Mouse (Mus musculus) liver, embryonic 16.5 days (tissue): Measurements from ENCODE around the gene Rnf135. TPM values are rescaled to one million over a fixed set of nuclear protein-coding genes. Genes with fewer than 3 reads are reported as not detected.
A peak's percentile ranks its signal among the peaks of the same experiment; 100 is the strongest.
"Not testable (repeated sequence)": the region's sequence is repeated elsewhere in the genome, so short reads cannot be mapped to it uniquely, and the experiment has no call there.

Source experiments
- ATAC-seq: fragments of 200-750 bp; cut with Nextera tagmentation; 2 replicates; pipeline ENCODE4 v1.8.0; 2017; ENCODE audit warnings: low read depth, mild to moderate bottlenecking, moderate number of reproducible peaks, moderate library complexity
- H3K27ac ChIP-seq: fragments of 300-500 bp; sonication (generic); 2 replicates; pipeline ENCODE4 v1.5.1; 2014; ENCODE audit warnings: mild to moderate bottlenecking, low read length
- H3K27me3 ChIP-seq: fragments of 300-500 bp; sonication (generic); 2 replicates; pipeline ENCODE4 v1.6.1; 2014; ENCODE audit warnings: low read depth, low read length, mixed read lengths; ENCODE audit not compliant: control insufficient read depth, insufficient read depth
- H3K36me3 ChIP-seq: fragments of 300-500 bp; sonication (generic); 2 replicates; pipeline ENCODE4 v1.6.1; 2014; ENCODE audit warnings: mild to moderate bottlenecking; ENCODE audit not compliant: control insufficient read depth, insufficient read depth
- H3K4me1 ChIP-seq: fragments of 300-500 bp; sonication (generic); 2 replicates; pipeline ENCODE4 v1.6.1; 2014; ENCODE audit warnings: low read depth, low read length, mixed read lengths; ENCODE audit not compliant: control insufficient read depth
- H3K4me2 ChIP-seq: fragments of 300-500 bp; sonication (generic); 2 replicates; pipeline ENCODE4 v1.6.1; 2014; ENCODE audit warnings: low read depth, low read length, mixed read lengths
- H3K4me3 ChIP-seq: fragments of 300-500 bp; sonication (generic); 2 replicates; pipeline ENCODE4 v1.5.1; 2014; ENCODE audit warnings: low read depth, mild to moderate bottlenecking, low read length
- H3K9ac ChIP-seq: fragments of 300-500 bp; sonication (generic); 2 replicates; pipeline ENCODE4 v1.6.1; 2014; ENCODE audit warnings: low read depth, low read length
- H3K9me3 ChIP-seq: fragments of 300-500 bp; sonication (generic); replicated peaks from 2 replicates; pipeline ENCODE4 v1.6.1; 2016; ENCODE audit warnings: low read length; ENCODE audit not compliant: control insufficient read depth
- WGBS: fragments of 180-500 bp; shearing (Covaris S2); extraction: QIAGEN DNeasy Blood & Tissue Kit; methylation state at CpG from one replicate; pipeline ENCODE4 v1.1.7; 2014; ENCODE audit not compliant: insufficient replicate concordance; 5-methylcytosine and 5-hydroxymethylcytosine counted together
- polyA plus RNA-seq: library from polyadenylated mRNA; unstranded; fragments of >200 nt; fragmentation: Nextera tagmentation; extraction: Ambion mirVana; gene quantifications from 2 replicates; pipeline ENCODE4 v1.2.1, GENCODE M21; 2015

The Rnf135 gene
- polyA plus RNA-seq, 1 experiment from 2014 or later = 5.4 TPM

DNA sequence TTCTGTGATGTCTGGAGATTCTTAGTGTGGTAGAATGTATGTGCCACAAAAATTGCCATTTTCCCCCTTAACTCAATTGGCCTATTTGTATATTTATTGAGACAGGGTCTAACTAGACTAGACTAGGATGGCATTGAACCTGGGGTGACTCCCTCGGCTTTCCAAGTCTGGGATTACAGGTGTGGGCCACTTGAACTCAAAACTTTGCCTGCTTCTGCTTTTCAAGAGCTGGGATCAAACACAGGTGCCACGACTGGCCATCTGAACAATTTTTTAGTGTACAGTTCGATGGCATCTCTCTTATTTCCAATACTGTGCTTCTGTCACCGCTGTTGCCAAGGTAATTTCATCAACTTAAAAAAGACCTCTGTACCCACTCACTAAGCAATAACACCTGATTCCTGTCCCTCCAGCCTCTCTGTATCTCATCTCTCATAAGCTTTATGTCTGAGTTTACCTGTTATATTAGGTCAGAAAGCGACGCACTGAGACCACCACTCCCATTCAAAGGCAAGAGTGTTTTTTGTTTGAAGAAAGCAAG lies 950 bp downstream of the Rnf135 start:
- H3K4me3 ChIP-seq = peak overlapping the region; percentile 76
- no peak overlapping the region; the same call in 1 of the 2 replicates for H3K27ac ChIP-seq
- H3K4me1 ChIP-seq = no peaks in the 10 kb centered on the region; the same call in 1 of the 2 replicates
- no peak for ATAC-seq
- 75% methylated on average over 6 of the region's 6 CpGs for WGBS
- no peaks in the 10 kb centered on the region for H3K36me3 ChIP-seq
- H3K9me3 ChIP-seq = no peaks in the 10 kb centered on the region
- no peak overlapping the region for H3K9ac ChIP-seq
- no peaks in the 10 kb centered on the region for H3K27me3 ChIP-seq
- H3K4me2 ChIP-seq = peak overlapping the region; percentile 66

DNA sequence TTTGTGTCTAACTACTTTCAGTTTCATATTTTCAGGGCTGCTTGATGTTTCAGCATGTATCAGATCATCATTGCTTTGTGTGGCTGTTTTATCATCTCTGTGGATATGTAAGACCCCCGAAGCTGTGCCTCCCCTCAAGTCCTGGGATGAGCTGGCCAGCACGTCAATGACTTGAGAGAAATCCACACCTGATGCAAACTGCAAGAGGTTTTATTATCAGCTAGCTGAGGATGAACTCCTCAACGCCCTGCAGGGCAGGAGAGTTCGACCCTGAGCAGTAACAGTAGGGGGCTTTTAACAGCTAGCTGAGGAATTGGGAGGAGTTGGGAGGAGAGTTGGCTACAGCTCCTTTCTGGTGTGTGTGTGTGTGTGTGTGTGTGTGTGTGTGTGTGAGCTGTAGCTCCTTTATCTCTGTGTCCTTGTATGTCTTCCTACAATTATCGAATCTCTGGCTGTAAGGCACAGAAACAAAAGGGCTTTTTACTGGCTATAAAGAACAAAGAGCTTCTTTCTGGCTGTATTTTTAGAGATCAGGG lies 1.9 kb downstream of the Rnf135 start:
- not testable (repeated sequence) for H3K9me3 ChIP-seq, H3K27me3 ChIP-seq, ATAC-seq, H3K4me3 ChIP-seq, H3K4me1 ChIP-seq, H3K36me3 ChIP-seq, H3K9ac ChIP-seq, H3K27ac ChIP-seq
- 0 out of 2 replicates have a peak overlapping the region, but pooled peaks have one; percentile 66 for H3K4me2 ChIP-seq
- 75% methylated on average over 5 of the region's 5 CpGs for WGBS

DNA sequence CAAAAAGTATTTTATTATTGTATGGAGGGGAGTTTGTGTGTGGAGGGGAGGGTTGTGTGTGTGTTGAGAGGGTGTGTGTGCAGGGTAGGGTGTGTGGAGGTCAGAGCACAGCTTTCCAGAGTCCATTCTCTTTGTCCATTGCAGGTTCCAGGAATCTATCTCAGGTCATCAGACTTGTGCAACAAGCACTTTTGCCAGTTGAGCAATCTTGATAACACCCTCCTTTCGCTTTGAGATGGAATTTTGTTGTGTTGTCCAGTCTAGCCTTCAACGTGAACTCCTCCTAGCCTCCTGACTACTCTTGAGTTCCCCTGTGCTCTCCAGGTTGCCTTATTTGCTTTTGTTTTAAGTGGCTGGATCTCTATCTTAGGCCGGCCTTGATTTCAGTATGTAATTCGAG lies 6.6 kb downstream of the Rnf135 start:
- WGBS = 58% methylated on average over 4 of the region's 4 CpGs
- Histone ChIP-seq H3K9ac (no peak overlapping the region), H3K36me3 (peaks cover 5% of the 10 kb centered on the region; the same call in 1 of the 2 replicates), H3K4me1 (peaks cover 2% of the 10 kb centered on the region; the same call in 1 of the 2 replicates), H3K4me3 (no peak overlapping the region), H3K4me2 (no peak overlapping the region), H3K9me3 (no peaks in the 10 kb centered on the region), H3K27ac (peak overlapping the region; percentile 26; the same call in 1 of the 2 replicates), H3K27me3 (no peaks in the 10 kb centered on the region)
- peak; percentile 83 for ATAC-seq

DNA sequence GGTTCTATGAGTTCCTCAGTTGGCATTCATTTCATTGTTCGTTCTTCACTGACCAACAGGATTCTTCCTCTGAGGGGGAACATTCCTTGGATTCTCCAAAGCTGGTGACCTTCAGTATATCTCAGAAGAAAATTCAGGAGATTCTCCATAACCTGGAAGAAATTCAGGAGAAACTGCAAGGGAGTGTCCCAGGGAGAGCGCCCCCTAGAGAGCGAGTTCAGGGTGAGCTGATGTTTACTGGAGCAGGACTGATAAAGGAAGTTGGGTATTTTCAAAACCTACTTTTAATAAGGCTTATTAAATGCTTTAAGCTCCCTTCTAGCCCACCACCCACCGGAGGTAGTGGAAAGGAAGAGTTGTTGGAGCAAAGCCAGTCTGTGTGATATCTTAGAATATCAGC lies 10.2 kb downstream of the Rnf135 start:
- Histone ChIP-seq H3K4me3 (no peak overlapping the region), H3K4me1 (peaks cover 2% of the 10 kb centered on the region; the same call in 1 of the 2 replicates), H3K27me3 (no peaks in the 10 kb centered on the region), H3K9me3 (no peaks in the 10 kb centered on the region), H3K9ac (no peak overlapping the region), H3K4me2 (no peak overlapping the region), H3K27ac (no peak overlapping the region), H3K36me3 (peaks cover 5% of the 10 kb centered on the region; the same call in 1 of the 2 replicates)
- 66% methylated on average over 4 of the region's 4 CpGs for WGBS
- ATAC-seq = no peak

DNA sequence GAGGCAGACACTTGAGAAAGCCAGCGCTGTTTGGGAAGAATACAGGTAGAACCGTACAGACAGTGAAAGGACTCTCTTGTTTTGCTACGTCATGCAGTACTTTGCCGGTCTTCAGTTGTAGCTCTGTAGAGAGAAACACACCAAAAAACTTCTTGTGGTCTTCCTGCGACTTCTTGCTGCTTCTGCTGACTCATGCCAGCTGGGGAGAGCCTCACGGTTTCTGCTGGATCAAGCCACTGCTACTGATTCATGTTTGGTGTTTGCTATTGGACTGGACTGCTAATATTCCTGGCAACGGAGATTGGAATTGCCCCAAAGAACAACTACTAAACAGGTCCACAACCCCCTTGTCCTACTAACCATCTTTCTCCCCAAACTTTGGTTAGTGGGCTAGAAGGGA lies 12.7 kb downstream of the Rnf135 start:
- Histone ChIP-seq H3K9ac (no peak overlapping the region), H3K27ac (no peak overlapping the region), H3K4me3 (no peak overlapping the region), H3K36me3 (peaks cover 5% of the 10 kb centered on the region; the same call in 1 of the 2 replicates), H3K4me1 (no peaks in the 10 kb centered on the region), H3K27me3 (no peaks in the 10 kb centered on the region), H3K4me2 (no peak overlapping the region), H3K9me3 (no peaks in the 10 kb centered on the region)
- ATAC-seq = no peak
- 63% methylated on average over 7 of the region's 7 CpGs for whole genome bisulfite sequencing

DNA sequence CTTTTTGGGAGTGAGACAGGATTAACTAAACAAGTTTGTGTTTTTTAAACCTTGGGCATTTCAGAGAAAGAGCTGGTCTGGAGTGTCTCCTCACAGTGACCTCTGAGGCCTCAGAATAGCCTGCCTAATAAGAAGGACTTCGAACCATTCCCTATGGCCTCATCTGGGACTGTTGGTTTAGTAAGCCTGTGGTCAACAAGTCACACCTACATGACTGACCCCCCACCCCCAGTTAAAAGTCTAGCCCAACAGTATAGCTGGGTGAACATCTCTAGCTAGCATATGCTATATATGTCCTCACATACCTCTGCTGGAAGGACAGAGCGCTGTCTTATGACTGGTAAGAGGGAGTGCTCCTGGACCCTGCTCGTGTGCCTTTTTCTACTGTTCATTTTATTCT lies 15.7 kb downstream of the Rnf135 start:
- WGBS = 57% methylated on average over 3 of the region's 3 CpGs
- Histone ChIP-seq H3K4me3 (no peak overlapping the region), H3K9ac (no peak overlapping the region), H3K36me3 (peaks cover 4% of the 10 kb centered on the region; the same call in 1 of the 2 replicates), H3K9me3 (no peaks in the 10 kb centered on the region), H3K27ac (no peak overlapping the region), H3K4me2 (no peak overlapping the region), H3K27me3 (no peaks in the 10 kb centered on the region), H3K4me1 (no peaks in the 10 kb centered on the region)
- peak; percentile 54 for ATAC-seq

DNA sequence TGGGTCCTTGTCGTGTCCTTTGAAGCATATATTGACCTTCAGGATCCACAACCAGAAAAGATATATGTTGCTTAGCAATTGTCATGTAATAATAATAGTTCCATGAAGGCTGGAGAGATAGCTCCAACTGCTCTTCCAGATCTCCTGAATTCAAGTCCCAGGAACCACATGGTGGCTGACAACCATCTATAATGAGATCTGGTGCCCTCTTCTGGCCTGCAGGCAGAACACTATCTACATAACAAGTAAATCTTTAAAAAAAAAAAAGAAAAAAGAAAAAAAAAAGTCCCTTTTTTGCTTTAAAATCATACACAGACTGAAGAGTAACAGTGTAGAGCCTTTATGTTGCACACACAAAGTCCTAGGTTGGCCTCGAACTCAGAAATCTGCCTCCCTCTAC lies 16.1 kb downstream of the Rnf135 start:
- no peak overlapping the region for H3K27ac ChIP-seq
- no peak for ATAC-seq
- 90% methylated on average over 2 of the region's 2 CpGs for WGBS

DNA sequence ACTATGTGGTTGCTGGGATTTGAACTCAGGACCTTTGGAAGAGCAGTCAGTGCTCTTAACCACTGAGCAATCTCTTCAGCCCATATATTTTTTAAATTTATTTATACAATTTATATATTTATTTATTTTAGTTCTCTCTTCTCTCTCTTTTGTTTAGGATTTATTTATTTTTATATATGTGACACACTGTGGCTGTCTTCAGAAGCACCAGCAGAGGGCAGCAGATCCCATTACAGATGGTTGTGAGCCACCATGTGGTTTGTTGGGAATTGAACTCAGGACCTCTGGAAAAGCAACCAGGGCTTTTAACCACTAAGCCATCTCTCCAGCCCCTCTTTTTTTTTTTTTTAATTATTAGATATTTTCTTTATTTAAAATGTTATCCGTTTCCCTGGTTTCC lies 16.7 kb downstream of the Rnf135 start:
- no peaks in the 10 kb centered on the region for H3K36me3 ChIP-seq
- no peak for ATAC-seq
- H3K4me3 ChIP-seq = no peak overlapping the region
- H3K4me1 ChIP-seq = no peaks in the 10 kb centered on the region
- no peak overlapping the region for H3K4me2 ChIP-seq
- no peaks in the 10 kb centered on the region for H3K9me3 ChIP-seq
- H3K27me3 ChIP-seq = no peaks in the 10 kb centered on the region
- H3K9ac ChIP-seq = no peak overlapping the region
- H3K27ac ChIP-seq = no peak overlapping the region
- WGBS = 60% methylated on average over 1 of the region's 1 CpGs

More for the DNA sequence above, 16.1 kb downstream of the Rnf135 start:
- H3K4me1 ChIP-seq = no peaks in the 10 kb centered on the region
- no peak overlapping the region for H3K9ac ChIP-seq
- H3K9me3 ChIP-seq = no peaks in the 10 kb centered on the region
- no peak overlapping the region for H3K4me2 ChIP-seq
- no peaks in the 10 kb centered on the region for H3K27me3 ChIP-seq
- no peaks in the 10 kb centered on the region for H3K36me3 ChIP-seq
- H3K4me3 ChIP-seq = no peak overlapping the region

DNA sequence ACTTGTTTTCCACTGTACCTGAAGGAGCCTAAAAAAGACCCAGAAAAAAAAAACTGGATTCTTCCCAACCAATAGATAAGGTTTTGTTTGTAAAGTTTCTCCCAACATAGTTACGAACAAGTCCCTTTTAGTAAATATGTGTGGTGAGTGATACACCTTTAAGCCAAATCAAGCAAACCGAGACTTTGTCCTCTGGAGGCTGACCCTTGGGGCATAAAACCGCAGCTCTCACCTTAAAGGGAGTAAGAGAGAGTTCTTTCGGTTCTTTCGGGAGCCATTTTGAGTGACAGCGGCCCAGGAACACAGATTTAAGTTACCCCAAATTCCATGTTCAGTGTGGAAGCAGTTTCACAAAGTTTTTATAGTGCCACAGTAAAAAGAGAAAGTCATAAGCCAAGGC lies 18.6 kb downstream of the Rnf135 start:
- Histone ChIP-seq H3K9ac (no peak overlapping the region), H3K27ac (peak overlapping the region; percentile 45), H3K9me3 (no peaks in the 10 kb centered on the region), H3K4me2 (no peak overlapping the region), H3K4me3 (no peak overlapping the region), H3K27me3 (no peaks in the 10 kb centered on the region), H3K36me3 (no peaks in the 10 kb centered on the region), H3K4me1 (no peaks in the 10 kb centered on the region)
- 59% methylated on average over 6 of the region's 6 CpGs for WGBS
- ATAC-seq = peak; percentile 37; the same call in 1 of the 2 replicates
